Mouse (Mus musculus): ENCODE data around the gene Tenm3. TPM values are rescaled to one million over a fixed set of nuclear protein-coding genes. Genes with fewer than 3 reads are reported as not detected.
"Not testable (repeated sequence)": the region's sequence is repeated elsewhere in the genome, so short reads cannot be mapped to it uniquely, and the experiment has no call there.

Tenm3 gene
- polyA plus RNA-seq, 1 experiment from 2014 or later, result 42.9 TPM

GRCm38 (mm10) chr8:48204838-48205345, 638.9 kb downstream of the Tenm3 start:
- Histone ChIP-seq H3K4me1 (0 out of 2 replicates have a peak, but pooled peaks cover 4% of the 10 kb centered on the region), H3K4me2 (replicated peaks) (no peak overlapping the region), H3K27me3 (no peaks in the 10 kb centered on the region), H3K9me3 (replicated peaks) (no peaks in the 10 kb centered on the region), H3K27ac (replicated peaks) (no peak overlapping the region), H3K36me3 (no peaks in the 10 kb centered on the region), H3K9ac (no peak overlapping the region), H3K4me3 (replicated peaks) (no peak overlapping the region)
- WGBS, result 41% methylated on average over 12 of the region's 12 CpGs
- ATAC-seq (ENCODE audit: insufficient number of reproducible peaks, low FRiP score, low TSS enrichment, low read depth), result 0 out of 2 replicates have a peak, but pooled peaks have one; percentile 7

GRCm38 (mm10) chr8:48204114-48204837, 639.5 kb downstream of the Tenm3 start:
- WGBS, result 65% methylated on average over 13 of the region's 13 CpGs
- H3K4me2 ChIP-seq (replicated peaks), result no peak overlapping the region
- no peak for ATAC-seq (ENCODE audit: insufficient number of reproducible peaks, low FRiP score, low TSS enrichment, low read depth)

GRCm38 (mm10) chr8:48203611-48204010, 640.1 kb downstream of the Tenm3 start:
- no peaks in the 10 kb centered on the region for H3K27me3 ChIP-seq
- no peak overlapping the region for H3K4me2 ChIP-seq (replicated peaks)
- H3K9ac ChIP-seq, result no peak overlapping the region
- no peaks in the 10 kb centered on the region for H3K36me3 ChIP-seq
- 64% methylated on average over 9 of the region's 9 CpGs for WGBS
- H3K4me1 ChIP-seq, result 0 out of 2 replicates have a peak, but pooled peaks cover 4% of the 10 kb centered on the region
- no peak for ATAC-seq (ENCODE audit: insufficient number of reproducible peaks, low FRiP score, low TSS enrichment, low read depth)
- no peaks in the 10 kb centered on the region for H3K9me3 ChIP-seq (replicated peaks)
- no peak overlapping the region for H3K27ac ChIP-seq (replicated peaks)
- H3K4me3 ChIP-seq (replicated peaks), result no peak overlapping the region

More at GRCm38 (mm10) chr8:48204114-48204837, 639.5 kb downstream of the Tenm3 start:
- no peak overlapping the region for H3K4me3 ChIP-seq (replicated peaks)
- no peaks in the 10 kb centered on the region for H3K36me3 ChIP-seq
- H3K9ac ChIP-seq, result no peak overlapping the region
- H3K27ac ChIP-seq (replicated peaks), result no peak overlapping the region
- no peaks in the 10 kb centered on the region for H3K9me3 ChIP-seq (replicated peaks)
- H3K27me3 ChIP-seq, result no peaks in the 10 kb centered on the region
- H3K4me1 ChIP-seq, result 0 out of 2 replicates have a peak, but pooled peaks cover 4% of the 10 kb centered on the region

- Histone ChIP-seq H3K27me3 (no peaks in the 10 kb centered on the region), H3K4me1 (0 out of 2 replicates have a peak, but pooled peaks cover 4% of the 10 kb centered on the region), H3K36me3 (no peaks in the 10 kb centered on the region), H3K9me3 (replicated peaks) (no peaks in the 10 kb centered on the region), H3K4me3 (replicated peaks) (no peak overlapping the region), H3K4me2 (replicated peaks) (no peak overlapping the region), H3K9ac (no peak overlapping the region), H3K27ac (replicated peaks) (no peak overlapping the region)
- no peak for ATAC-seq (ENCODE audit: insufficient number of reproducible peaks, low FRiP score, low TSS enrichment, low read depth)
- WGBS, result 43% methylated on average over 6 of the region's 6 CpGs
These were observed 640.6 kb downstream of the Tenm3 start for GRCm38 (mm10) chr8:48203161-48203560.

- H3K36me3 ChIP-seq, result no peaks in the 10 kb centered on the region
These were observed 641.1 kb downstream of the Tenm3 start for GRCm38 (mm10) chr8:48202632-48203031.

GRCm38 (mm10) chr8:48199171-48199570, 644.6 kb downstream of the Tenm3 start:
- no peaks in the 10 kb centered on the region for H3K36me3 ChIP-seq
- no peak for ATAC-seq (ENCODE audit: insufficient number of reproducible peaks, low FRiP score, low TSS enrichment, low read depth)

More at GRCm38 (mm10) chr8:48202632-48203031, 641.1 kb downstream of the Tenm3 start:
- H3K27ac ChIP-seq (replicated peaks), result no peak overlapping the region
- no peak for ATAC-seq (ENCODE audit: insufficient number of reproducible peaks, low FRiP score, low TSS enrichment, low read depth)
- 64% methylated on average over 3 of the region's 3 CpGs for WGBS
- no peak overlapping the region for H3K4me3 ChIP-seq (replicated peaks)
- no peaks in the 10 kb centered on the region for H3K27me3 ChIP-seq
- no peak overlapping the region for H3K9ac ChIP-seq
- no peaks in the 10 kb centered on the region for H3K9me3 ChIP-seq (replicated peaks)
- 0 out of 2 replicates have a peak, but pooled peaks cover 4% of the 10 kb centered on the region for H3K4me1 ChIP-seq
- no peak overlapping the region for H3K4me2 ChIP-seq (replicated peaks)

GRCm38 (mm10) chr8:48195971-48196370, 647.8 kb downstream of the Tenm3 start:
- Histone ChIP-seq H3K27me3 (no peaks in the 10 kb centered on the region), H3K4me2 (replicated peaks) (no peak overlapping the region), H3K4me3 (replicated peaks) (no peak overlapping the region), H3K9me3 (replicated peaks) (no peaks in the 10 kb centered on the region), H3K4me1 (no peaks in the 10 kb centered on the region), H3K9ac (no peak overlapping the region), H3K27ac (replicated peaks) (no peak overlapping the region), H3K36me3 (no peaks in the 10 kb centered on the region)
- WGBS, result 96% methylated on average over 9 of the region's 9 CpGs
- no peak for ATAC-seq (ENCODE audit: insufficient number of reproducible peaks, low FRiP score, low TSS enrichment, low read depth)

More at GRCm38 (mm10) chr8:48199171-48199570, 644.6 kb downstream of the Tenm3 start:
- WGBS, result 93% methylated on average over 9 of the region's 9 CpGs
- Histone ChIP-seq H3K4me3 (replicated peaks) (no peak overlapping the region), H3K9ac (no peak overlapping the region), H3K27me3 (no peaks in the 10 kb centered on the region), H3K9me3 (replicated peaks) (no peaks in the 10 kb centered on the region), H3K4me2 (replicated peaks) (no peak overlapping the region), H3K27ac (replicated peaks) (no peak overlapping the region), H3K4me1 (0 out of 2 replicates have a peak, but pooled peaks cover 3% of the 10 kb centered on the region)

GRCm38 (mm10) chr8:48188586-48188985, 655.2 kb downstream of the Tenm3 start:
- H3K4me1 ChIP-seq, result no peaks in the 10 kb centered on the region
- no peak for ATAC-seq (ENCODE audit: insufficient number of reproducible peaks, low FRiP score, low TSS enrichment, low read depth)
- no peaks in the 10 kb centered on the region for H3K9me3 ChIP-seq (replicated peaks)
- no peak overlapping the region for H3K9ac ChIP-seq
- no peaks in the 10 kb centered on the region for H3K36me3 ChIP-seq
- WGBS, result 96% methylated on average over 12 of the region's 12 CpGs
- no peaks in the 10 kb centered on the region for H3K27me3 ChIP-seq
- no peak overlapping the region for H3K4me2 ChIP-seq (replicated peaks)
- H3K4me3 ChIP-seq (replicated peaks), result no peak overlapping the region
- no peak overlapping the region for H3K27ac ChIP-seq (replicated peaks)

GRCm38 (mm10) chr8:48183758-48184157, 660.0 kb downstream of the Tenm3 start:
- Histone ChIP-seq H3K4me3 (replicated peaks) (no peak overlapping the region), H3K9me3 (replicated peaks) (no peaks in the 10 kb centered on the region), H3K4me2 (replicated peaks) (no peak overlapping the region), H3K27me3 (no peaks in the 10 kb centered on the region), H3K27ac (replicated peaks) (no peak overlapping the region), H3K9ac (no peak overlapping the region), H3K4me1 (no peaks in the 10 kb centered on the region), H3K36me3 (no peaks in the 10 kb centered on the region)
- no peak for ATAC-seq (ENCODE audit: insufficient number of reproducible peaks, low FRiP score, low TSS enrichment, low read depth)
- WGBS, result 79% methylated on average over 7 of the region's 7 CpGs

GRCm38 (mm10) chr8:48181000-48181399, 662.8 kb downstream of the Tenm3 start:
- Histone ChIP-seq H3K36me3 (no peaks in the 10 kb centered on the region), H3K4me2 (replicated peaks) (no peak overlapping the region), H3K27me3 (no peaks in the 10 kb centered on the region), H3K4me1 (no peaks in the 10 kb centered on the region), H3K9me3 (replicated peaks) (no peaks in the 10 kb centered on the region), H3K9ac (no peak overlapping the region), H3K27ac (replicated peaks) (no peak overlapping the region), H3K4me3 (replicated peaks) (no peak overlapping the region)
- no peak; the same call in 1 of the 2 replicates for ATAC-seq (ENCODE audit: insufficient number of reproducible peaks, low FRiP score, low TSS enrichment, low read depth)
- WGBS, result 94% methylated on average over 3 of the region's 3 CpGs

GRCm38 (mm10) chr8:48180146-48180545, 663.6 kb downstream of the Tenm3 start:
- H3K27ac ChIP-seq (replicated peaks); H3K9ac ChIP-seq; H3K4me1 ChIP-seq; H3K4me3 ChIP-seq (replicated peaks); H3K9me3 ChIP-seq (replicated peaks); H3K4me2 ChIP-seq (replicated peaks); H3K27me3 ChIP-seq; ATAC-seq (ENCODE audit: insufficient number of reproducible peaks, low FRiP score, low TSS enrichment, low read depth); H3K36me3 ChIP-seq: not testable (repeated sequence)
- 94% methylated on average over 9 of the region's 9 CpGs for WGBS
